8 mouse cellular contexts compared by ENCODE assay signal in the genomic region with DNA sequence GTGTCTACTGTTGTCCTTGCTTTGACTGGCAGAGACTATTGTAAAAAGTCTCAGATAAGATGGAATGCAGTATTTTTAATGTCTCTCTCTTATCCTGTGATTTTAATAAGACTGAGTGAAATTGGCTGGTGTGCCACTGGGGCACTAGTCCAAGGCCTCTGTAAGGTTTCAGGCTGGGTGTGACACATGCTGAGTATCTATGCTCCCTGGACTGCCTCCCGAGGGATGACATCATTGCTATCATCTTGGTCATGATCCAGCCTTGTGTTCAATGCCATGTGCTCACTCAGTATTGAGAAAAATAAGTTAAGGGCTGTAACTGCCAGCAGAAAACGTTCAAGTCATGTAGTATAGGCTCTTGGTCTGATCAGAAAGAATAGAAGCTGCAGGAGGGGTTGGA. TPM values are rescaled to one million over a fixed set of nuclear protein-coding genes. Genes with fewer than 3 reads are reported as not detected.
DNase-seq lines count a peak whose midpoint lies in the region; ATAC-seq lines count a peak whose summit lies in the region.

No protein-coding gene starts in this region.

- DNase-seq in frontal cortex, postnatal 14 days (ENCODE audit: low spot score in 2 of 2), result no peak
- peak; percentile 88 for DNase-seq in Muller cell, postnatal 12 days (ENCODE audit: inconsistent ontology term)
- DNase-seq in fibroblast of lung, adult 2 months (ENCODE audit: low read depth), result peak; percentile 71
- peak; percentile 65 to 89 for DNase-seq in layer of hippocampus, adult 18-20 months (ENCODE audit: low spot score in 2 of 2)
- DNase-seq in ovary, postnatal 36 days (ENCODE audit: low spot score), result peak; percentile 42
- no peak for DNase-seq in embryo, embryonic 10 days (ENCODE audit: low spot score)
- no peak for DNase-seq in thymus, adult 18-20 months

- peak; percentile 80 for ATAC-seq in frontal cortex, adult (ENCODE audit: low TSS enrichment)

RNA-seq across cellular contexts. Expression of a gene that starts 38.9 kb away (rescaled TPM):
- not detected for total RNA-seq in layer of hippocampus, adult 18-20 months (2021)

Comparison
In these comparisons a context has a peak if more than half of its experiments do, and no peak if none do; other contexts are left out.
1. DNase-seq: peak in Muller cell, postnatal 12 days (single experiment), fibroblast of lung, adult 2 months (single experiment), layer of hippocampus, adult 18-20 months (2 of 2) and ovary, postnatal 36 days (single experiment); none in frontal cortex, postnatal 14 days (0 of 2), embryo, embryonic 10 days (single experiment) and thymus, adult 18-20 months (0 of 2).